Mouse (Mus musculus) stomach, postnatal 0 days (tissue): ENCODE measurements around the gene Osm. TPM values are rescaled to one million over a fixed set of nuclear protein-coding genes. Genes with fewer than 3 reads are reported as not detected.

ENCODE experiments used
- ATAC-seq: fragments of 200-750 bp; cut with Nextera tagmentation; 2 replicates; pipeline ENCODE4 v1.8.0; 2017; ENCODE audit not compliant: low FRiP score, low TSS enrichment
- DNase-seq: peaks from one replicate; pipeline ENCODE4 v3.0.0-alpha.2; 2016; ENCODE audit warnings: low spot score
- H3K27ac ChIP-seq: fragments of 300-500 bp; sonication (generic); replicated peaks from 2 replicates; pipeline ENCODE4 v1.5.1; 2014; ENCODE audit warnings: mild to moderate bottlenecking, control low read depth
- H3K27me3 ChIP-seq: fragments of 300-500 bp; sonication (generic); 2 replicates; pipeline ENCODE4 v1.6.1; 2014; ENCODE audit warnings: low read length; ENCODE audit not compliant: control insufficient read depth, insufficient read depth
- H3K36me3 ChIP-seq: fragments of 300-500 bp; sonication (generic); 2 replicates; pipeline ENCODE4 v1.6.1; 2014; ENCODE audit warnings: low read length, mixed read lengths; ENCODE audit not compliant: control insufficient read depth, insufficient read depth
- H3K4me1 ChIP-seq: fragments of 300-500 bp; sonication (generic); replicated peaks from 2 replicates; pipeline ENCODE4 v1.6.1; 2014; ENCODE audit warnings: antibody characterized with exemption; ENCODE audit not compliant: control insufficient read depth, insufficient read depth
- H3K4me2 ChIP-seq: fragments of 300-500 bp; sonication (generic); replicated peaks from 2 replicates; pipeline ENCODE4 v1.6.1; 2014; ENCODE audit warnings: low read depth, mild to moderate bottlenecking, control low read depth, moderate library complexity
- H3K4me3 ChIP-seq: fragments of 300-500 bp; sonication (generic); 2 replicates; pipeline ENCODE4 v1.5.1; 2014; ENCODE audit warnings: low read depth, low read length, control low read depth
- H3K9ac ChIP-seq: fragments of 300-500 bp; sonication (generic); 2 replicates; pipeline ENCODE4 v1.6.1; 2014; ENCODE audit warnings: mild to moderate bottlenecking, low read length, control low read depth, mixed read lengths
- H3K9me3 ChIP-seq: fragments of 300-500 bp; sonication (generic); 2 replicates; pipeline ENCODE4 v1.6.1; 2016; ENCODE audit warnings: low read length; ENCODE audit not compliant: control insufficient read depth
- CTCF ChIP-seq: IDR thresholded peaks from 2 replicates; pipeline ENCODE4 v1.5.1; 2016; ENCODE audit warnings: antibody characterized with exemption, low read depth, mild to moderate bottlenecking, moderate library complexity
- EP300 ChIP-seq: optimal IDR thresholded peaks from 2 replicates; pipeline ENCODE3; 2016; ENCODE audit warnings: antibody characterized with exemption
- WGBS: fragments of 180-500 bp; shearing (Covaris S2); extraction: QIAGEN DNeasy Blood & Tissue Kit; methylation state at CpG from one replicate; pipeline ENCODE4 v1.1.7; 2014; 5-methylcytosine and 5-hydroxymethylcytosine counted together
- polyA plus RNA-seq: library from polyadenylated mRNA; unstranded; fragments of >200 nt; fragmentation: Nextera tagmentation; extraction: Ambion mirVana; gene quantifications from 2 replicates; pipeline ENCODE4 v1.2.1, GENCODE M21; 2015

Osm gene
- polyA plus RNA-seq, 1 experiment from 2014 or later: 0.05 TPM

GRCm38 (mm10) chr11:4229841-4230240 is 6.4 kb upstream of the Osm start:
- Histone ChIP-seq H3K4me3 (no peak overlapping the region), H3K4me2 (no peak overlapping the region), H3K9ac (no peak overlapping the region), H3K36me3 (no peaks in the 10 kb centered on the region), H3K9me3 (no peaks in the 10 kb centered on the region), H3K27ac (no peak overlapping the region), H3K4me1 (no peaks in the 10 kb centered on the region), H3K27me3 (no peaks in the 10 kb centered on the region)
- WGBS: 67% methylated on average over 4 of the region's 4 CpGs
- DNase-seq: no peak
- TF ChIP-seq EP300: no peak
- TF ChIP-seq CTCF: no peak
- ATAC-seq: no peak

GRCm38 (mm10) chr11:4231435-4231834 is 4.8 kb upstream of the Osm start:
- H3K4me3 ChIP-seq: no peak overlapping the region
- H3K9me3 ChIP-seq: no peaks in the 10 kb centered on the region
- H3K27ac ChIP-seq: no peak overlapping the region
- H3K36me3 ChIP-seq: no peaks in the 10 kb centered on the region
- no peak for DNase-seq
- no peak overlapping the region for H3K9ac ChIP-seq
- no peak overlapping the region for H3K4me2 ChIP-seq
- no peak for ATAC-seq
- 73% methylated on average over 2 of the region's 2 CpGs for WGBS
- H3K27me3 ChIP-seq: no peaks in the 10 kb centered on the region
- H3K4me1 ChIP-seq: no peaks in the 10 kb centered on the region
- no peak for TF ChIP-seq CTCF
- TF ChIP-seq EP300: no peak

- Histone ChIP-seq H3K4me2 (no peak overlapping the region), H3K9ac (no peak overlapping the region), H3K4me3 (no peak overlapping the region), H3K27ac (no peak overlapping the region), H3K36me3 (no peaks in the 10 kb centered on the region), H3K9me3 (no peaks in the 10 kb centered on the region), H3K4me1 (no peaks in the 10 kb centered on the region), H3K27me3 (no peaks in the 10 kb centered on the region)
- TF ChIP-seq EP300 (no peak), CTCF (no peak)
- DNase-seq (no peak), ATAC-seq (peak; percentile 6; the same call in 1 of the 2 replicates)
- 54% methylated on average over 12 of the region's 12 CpGs for WGBS
Observed at GRCm38 (mm10) chr11:4232644-4233043, 3.6 kb upstream of the Osm start.

DNA sequence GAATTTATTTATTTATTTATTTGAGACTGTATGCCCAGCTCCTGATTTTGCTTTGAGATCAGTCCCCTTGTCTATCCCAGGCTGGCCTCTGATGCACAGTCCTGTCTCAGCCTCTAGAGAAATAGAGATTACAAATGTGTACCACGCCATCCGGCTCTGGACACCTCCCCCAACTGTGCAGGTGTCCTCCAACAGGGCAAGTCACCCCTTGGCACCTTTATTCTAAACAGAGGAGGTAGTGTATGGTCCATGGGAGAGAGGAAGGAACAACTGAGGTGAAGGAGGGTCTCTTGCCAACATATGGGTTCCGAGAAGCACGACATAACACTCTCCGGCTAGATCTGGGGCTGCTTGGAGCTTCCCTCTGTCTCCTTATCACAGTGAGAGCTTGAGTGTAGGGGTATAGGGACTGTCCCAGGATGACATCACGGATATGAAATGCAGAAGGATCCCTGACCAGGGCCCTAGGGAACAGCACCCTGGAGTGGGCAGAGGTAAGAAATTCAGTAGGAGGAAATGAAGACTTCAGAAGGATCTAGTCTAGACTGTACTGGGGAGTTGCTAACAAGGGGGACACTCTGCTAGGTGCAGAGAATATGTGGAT is 1.1 kb upstream of the Osm start:
- H3K9ac ChIP-seq: no peak overlapping the region
- no peak overlapping the region for H3K4me2 ChIP-seq
- DNase-seq (no peak), ATAC-seq (no peak)
- 87% methylated on average over 6 of the region's 6 CpGs for WGBS
- no peak overlapping the region for H3K4me3 ChIP-seq
- H3K27me3 ChIP-seq: no peaks in the 10 kb centered on the region
- H3K27ac ChIP-seq: no peak overlapping the region
- H3K36me3 ChIP-seq: no peaks in the 10 kb centered on the region
- peaks cover 4% of the 10 kb centered on the region; the same call in 1 of the 2 replicates for H3K9me3 ChIP-seq
- TF ChIP-seq EP300 (no peak), CTCF (no peak)
- no peaks in the 10 kb centered on the region for H3K4me1 ChIP-seq

DNA sequence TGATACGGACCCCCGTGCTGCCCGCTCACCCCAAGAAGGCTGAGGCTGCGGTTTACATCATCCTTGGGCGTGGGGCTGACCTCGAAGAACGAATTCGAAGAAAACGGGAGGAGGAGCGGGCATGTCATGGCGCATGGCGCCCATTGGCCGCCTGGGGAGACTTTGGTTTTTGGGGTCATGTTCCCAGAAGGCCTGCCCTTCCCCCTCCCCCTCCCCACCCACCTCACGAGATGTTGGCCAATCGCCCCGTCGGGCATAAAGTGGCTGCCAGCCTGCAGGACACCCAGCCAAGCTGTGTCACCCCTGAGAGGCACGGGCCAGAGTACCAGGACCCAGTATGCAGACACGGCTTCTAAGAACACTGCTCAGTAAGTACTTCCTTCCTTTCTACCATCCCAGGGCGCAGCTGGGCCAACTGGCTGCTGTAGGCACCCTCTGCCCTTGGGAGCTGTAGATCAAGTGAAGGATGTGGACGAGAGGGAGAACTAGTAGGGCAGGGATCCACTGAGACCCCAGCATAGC is 387 bp downstream of the Osm start:
- Histone ChIP-seq H3K27me3 (no peaks in the 10 kb centered on the region), H3K36me3 (no peaks in the 10 kb centered on the region), H3K4me3 (no peak overlapping the region), H3K9ac (no peak overlapping the region), H3K27ac (no peak overlapping the region), H3K4me1 (no peaks in the 10 kb centered on the region), H3K4me2 (no peak overlapping the region), H3K9me3 (peaks cover 4% of the 10 kb centered on the region; the same call in 1 of the 2 replicates)
- ATAC-seq: no peak
- 87% methylated on average over 20 of the region's 21 CpGs for WGBS
- no peak for DNase-seq
- no peak for TF ChIP-seq EP300
- no peak for TF ChIP-seq CTCF

DNA sequence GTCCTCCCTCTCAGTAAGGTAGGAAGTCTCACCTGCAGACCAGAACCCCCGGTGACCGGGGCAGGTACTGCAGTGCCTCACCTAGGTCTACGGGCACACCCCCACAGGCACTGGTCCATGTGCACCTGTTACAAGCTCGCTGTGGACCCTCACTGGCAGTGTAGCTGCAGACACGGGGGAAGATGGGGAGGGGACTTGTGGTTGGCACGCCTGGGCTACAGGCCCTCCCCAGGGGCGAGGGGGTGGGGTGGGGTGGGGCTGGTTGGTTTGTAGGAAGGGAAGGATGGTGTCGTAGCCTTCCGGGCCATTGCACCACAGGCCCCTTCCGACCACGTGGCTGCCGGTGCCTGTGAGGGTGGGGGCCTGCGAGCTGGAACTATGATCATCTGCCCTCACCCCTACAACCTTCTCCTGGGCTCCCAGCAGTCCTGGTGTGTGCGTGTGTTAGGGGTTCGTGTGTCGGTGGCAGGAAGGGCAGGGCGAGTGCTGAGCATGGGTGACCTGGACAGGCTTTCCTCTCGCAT is 1.2 kb downstream of the Osm start:
- Histone ChIP-seq H3K27me3 (no peaks in the 10 kb centered on the region), H3K9ac (no peak overlapping the region), H3K4me3 (no peak overlapping the region), H3K36me3 (no peaks in the 10 kb centered on the region), H3K4me2 (no peak overlapping the region), H3K9me3 (peaks cover 4% of the 10 kb centered on the region; the same call in 1 of the 2 replicates), H3K27ac (no peak overlapping the region), H3K4me1 (no peaks in the 10 kb centered on the region)
- ATAC-seq (peak; percentile 47; the same call in 1 of the 2 replicates), DNase-seq (no peak)
- 75% methylated on average over 18 of the region's 18 CpGs for WGBS
- TF ChIP-seq EP300 (no peak), CTCF (peak; percentile 8; the same call in 1 of the 2 replicates)
